ENCODE assay signal across 8 mouse cellular contexts in the genomic region with DNA sequence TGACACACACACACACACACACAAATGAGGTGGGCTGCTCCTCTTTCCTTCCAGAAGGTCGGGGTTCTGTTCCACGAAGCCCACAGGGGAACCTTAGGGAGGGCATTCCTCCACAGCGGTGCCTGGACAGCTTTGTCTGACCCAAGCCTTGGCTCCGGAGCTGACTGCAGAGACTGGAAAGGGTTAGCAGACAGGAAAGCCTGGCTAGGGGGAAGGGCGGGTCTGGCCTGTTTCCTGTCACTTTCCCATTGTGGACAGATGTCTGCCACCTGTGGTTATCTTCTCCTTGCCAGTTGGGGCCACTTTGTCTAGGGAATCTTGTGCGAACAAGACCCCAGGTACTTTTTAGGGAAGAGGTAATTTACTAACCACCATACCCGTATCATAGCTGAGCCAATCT. TPM values are rescaled to one million over a fixed set of nuclear protein-coding genes. Genes with fewer than 3 reads are reported as not detected.
A peak's percentile ranks its signal among the peaks of the same experiment; 100 is the strongest.
DNase-seq lines count a peak whose midpoint lies in the region; ATAC-seq lines count a peak whose summit lies in the region.

No protein-coding gene starts in this region.

- peaks cover 44% of the 10 kb centered on the region for H3K27me3 ChIP-seq in forebrain, embryonic 10.5 days (ENCODE audit: poor library complexity, severe bottlenecking)
- peaks cover 3% of the 10 kb centered on the region; the same call in 1 of the 2 replicates for H3K27me3 ChIP-seq in forebrain, embryonic 16.5 days (replicated peaks; ENCODE audit: control insufficient read depth, insufficient read depth, low read length)

- H3K9me3 ChIP-seq in forebrain, embryonic 10.5 days: no peaks in the 10 kb centered on the region
- H3K9me3 ChIP-seq in forebrain, embryonic 16.5 days (ENCODE audit: control insufficient read depth, low read length): no peaks in the 10 kb centered on the region

- H3K4me2 ChIP-seq in forebrain, embryonic 16.5 days (ENCODE audit: low read length): no peak overlapping the region

- no peak for ATAC-seq in forebrain, embryonic 16.5 days

- H3K36me3 ChIP-seq in forebrain, embryonic 10.5 days (replicated peaks): no peaks in the 10 kb centered on the region
- no peaks in the 10 kb centered on the region for H3K36me3 ChIP-seq in forebrain, embryonic 16.5 days (ENCODE audit: control insufficient read depth, insufficient read depth)

- H3K4me1 ChIP-seq in forebrain, embryonic 10.5 days: peaks cover 43% of the 10 kb centered on the region
- peaks cover 3% of the 10 kb centered on the region; the same call in 1 of the 2 replicates for H3K4me1 ChIP-seq in forebrain, embryonic 16.5 days (replicated peaks; ENCODE audit: control insufficient read depth, insufficient read depth, low read length)

- WGBS in forebrain, embryonic 10.5 days: 10% methylated on average over 7 of the region's 7 CpGs
- 8% methylated on average over 7 of the region's 7 CpGs for WGBS in forebrain, embryonic 16.5 days

- no peak overlapping the region for H3K9ac ChIP-seq in forebrain, embryonic 16.5 days (replicated peaks; ENCODE audit: low read depth, low read length)

- peak overlapping the region; percentile 46 for H3K4me3 ChIP-seq in forebrain, embryonic 10.5 days
- H3K4me3 ChIP-seq in forebrain, embryonic 16.5 days (replicated peaks; ENCODE audit: low read length): no peak overlapping the region

- peak overlapping the region; percentile 70 for H3K27ac ChIP-seq in forebrain, embryonic 10.5 days
- no peak overlapping the region for H3K27ac ChIP-seq in forebrain, embryonic 16.5 days (ENCODE audit: low read length)

- no peak for DNase-seq in forebrain, embryonic 10.5 days (ENCODE audit: extremely low spot score, low spot score)
- DNase-seq in heart, adult 8-10 months (ENCODE audit: low spot score): peak; percentile 45
- DNase-seq in kidney, adult 9 months: peak; percentile 22
- DNase-seq in lung, postnatal 10 days: peak; percentile 77
- no peak for DNase-seq in urinary bladder, postnatal 10 days (ENCODE audit: low spot score)
- DNase-seq in urinary bladder, adult 18-20 months (ENCODE audit: low spot score in 2 of 2): no peak
- DNase-seq in gastrocnemius, adult 18-20 months (ENCODE audit: low spot score): no peak

RNA-seq across cellular contexts. Expression of gene Cd40, which starts 0.5 kb away (rescaled TPM):
- polyA plus RNA-seq in forebrain, embryonic 10.5 days (2016; fragmentation: Nextera tagmentation; extraction: Ambion mirVana): 4.4 and 5.6 TPM in 2 replicates
- 5.0 and 6.2 TPM in 2 replicates for polyA plus RNA-seq in forebrain, embryonic 16.5 days (2015; fragmentation: Nextera tagmentation; extraction: Ambion mirVana)
- total RNA-seq in heart, adult 8-10 months (2022): 1 to 10 TPM; 1.6 to 2.4 (median 1.9) TPM
- under 1 TPM; 0.28 to 0.41 TPM for total RNA-seq in gastrocnemius, adult 18-20 months (2021)

RNA-seq across cellular contexts. Expression of gene Ncoa5, which starts 21.2 kb away (rescaled TPM):
- polyA plus RNA-seq in forebrain, embryonic 10.5 days (2016; fragmentation: Nextera tagmentation; extraction: Ambion mirVana): 101 and 103 TPM in 2 replicates
- 128 and 138 TPM in 2 replicates for polyA plus RNA-seq in forebrain, embryonic 16.5 days (2015; fragmentation: Nextera tagmentation; extraction: Ambion mirVana)
- 10 to 100 TPM; 15.2 to 18.9 (median 18.6) TPM for total RNA-seq in heart, adult 8-10 months (2022)
- 10 to 100 TPM; 11.1 to 11.7 TPM for total RNA-seq in gastrocnemius, adult 18-20 months (2021)

RNA-seq across cellular contexts. Expression of gene 1700025C18Rik, which starts 34.6 kb away (rescaled TPM):
- polyA plus RNA-seq in forebrain, embryonic 10.5 days (2016; fragmentation: Nextera tagmentation; extraction: Ambion mirVana): not detected in 2 replicates
- polyA plus RNA-seq in forebrain, embryonic 16.5 days (2015; fragmentation: Nextera tagmentation; extraction: Ambion mirVana): not detected in 2 replicates
- total RNA-seq in heart, adult 8-10 months (2022): not detected
- not detected for total RNA-seq in gastrocnemius, adult 18-20 months (2021)

Comparison
In these comparisons a context has a peak if more than half of its experiments do, and no peak if none do; other contexts are left out.
1. DNase-seq: peak in heart, adult 8-10 months (single experiment), kidney, adult 9 months (single experiment) and lung, postnatal 10 days (single experiment); none in forebrain, embryonic 10.5 days (single experiment), urinary bladder, postnatal 10 days (single experiment), urinary bladder, adult 18-20 months (0 of 2) and gastrocnemius, adult 18-20 months (single experiment).